Mouse (Mus musculus) naive thymus-derived CD4-positive, alpha-beta T cell, adult 5 months (primary cell): ENCODE results near the gene Pop4. TPM values are rescaled to one million over a fixed set of nuclear protein-coding genes. Genes with fewer than 3 reads are reported as not detected.

ENCODE experiments used
- polyA plus RNA-seq: library from polyadenylated mRNA; unstranded; fragments of 100-300 nt; shearing (Covaris generic); gene quantifications from one replicate; pipeline ENCODE4 v1.2.1, GENCODE M21; 2017

The Pop4 gene
- 32.5 TPM for polyA plus RNA-seq

DNA sequence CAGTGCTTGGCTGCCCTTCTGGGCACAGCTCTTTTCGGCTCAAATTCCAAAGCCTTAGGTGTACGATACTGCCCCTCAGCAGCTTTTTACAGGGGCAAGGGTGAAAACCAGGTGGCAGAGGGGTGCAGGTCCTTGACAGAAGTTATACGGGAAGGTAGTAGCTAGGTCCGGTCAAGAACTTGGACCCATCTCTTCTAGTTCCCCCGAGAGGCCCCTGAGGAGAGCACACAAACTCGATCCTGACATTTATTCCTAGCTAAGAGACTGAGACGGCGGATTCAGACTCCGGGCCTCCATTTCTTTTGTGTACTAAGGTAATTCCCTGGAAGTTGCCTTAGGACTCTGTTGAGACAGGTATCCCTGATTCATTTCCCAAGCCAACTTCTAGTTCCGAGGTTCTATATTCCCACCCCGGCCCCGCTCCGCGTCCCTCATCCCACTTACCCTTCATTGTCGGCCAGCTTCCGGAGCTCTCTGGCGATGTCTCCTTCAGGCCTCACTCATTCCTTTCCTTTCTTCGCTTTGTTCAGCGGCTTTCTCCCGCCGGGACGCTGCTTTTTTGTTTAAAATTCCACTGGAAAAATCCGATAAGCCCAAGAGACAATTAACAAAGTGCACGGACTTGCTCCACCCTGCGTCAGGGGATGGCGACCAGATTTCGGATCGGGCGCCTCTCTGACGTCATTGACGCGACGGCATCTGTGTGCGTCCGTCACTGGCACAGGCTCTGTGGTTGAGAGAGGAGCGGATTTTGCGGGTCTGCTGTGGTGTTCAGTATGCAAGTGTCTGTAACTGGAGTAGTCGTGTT, at the start of gene Pop4:
TSS of gene Pop4 (minus strand) at position 721 of the 808 bp plus-strand sequence.

DNA sequence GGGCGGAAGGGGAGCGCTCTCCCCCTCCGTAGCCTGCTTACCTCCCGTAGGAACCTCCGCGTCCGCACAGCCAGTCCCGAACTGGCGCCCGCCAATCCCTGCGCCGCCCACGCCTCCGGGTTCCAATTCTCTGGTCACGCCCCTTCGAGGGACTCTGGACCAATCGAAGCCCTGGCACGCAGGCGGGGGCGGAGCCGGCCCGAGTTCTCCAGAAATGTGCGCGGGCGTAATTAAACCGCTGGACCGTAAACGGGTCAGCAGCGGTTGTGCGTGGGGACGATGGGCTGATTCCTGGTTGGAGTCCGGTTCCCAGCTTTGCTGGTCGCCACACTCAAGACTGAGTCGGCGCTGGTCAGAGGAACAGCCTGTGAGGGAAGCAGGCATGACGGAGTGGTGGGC, 43.3 kb downstream of the Pop4 start, which contains the start of gene Plekhf1:
TSS of gene Plekhf1 (minus strand) at position 117 of the 399 bp plus-strand sequence.

Other genes with a start within 250 kb of the Pop4 start
- gene Uri1, start 247.9 kb downstream of the Pop4 start, polyA plus RNA-seq = 67.4 TPM
- 3.2 TPM for gene Ccne1, start 163.9 kb downstream of the Pop4 start, polyA plus RNA-seq
- gene 1600014C10Rik, start 88.2 kb downstream of the Pop4 start, polyA plus RNA-seq = 32.1 TPM
- not detected for gene Plekhf1, start 43.4 kb downstream of the Pop4 start, polyA plus RNA-seq